Mouse (Mus musculus) ES-E14 (cell line): Measurements from ENCODE around the gene Ndufb3. TPM values are rescaled to one million over a fixed set of nuclear protein-coding genes. Genes with fewer than 3 reads are reported as not detected.

Experiments
- DNase-seq: peaks from one replicate; pipeline ENCODE4 v3.0.0-alpha.2; 2013; ENCODE audit warnings: low read depth, low spot score
- H3K27ac ChIP-seq: 2 replicates; pipeline ENCODE4 v1.5.1; 2012; ENCODE audit warnings: low read depth, mild to moderate bottlenecking, low read length, moderate library complexity, mixed read lengths; ENCODE audit not compliant: poor library complexity, insufficient read depth, severe bottlenecking
- H3K36me3 ChIP-seq: 2 replicates; pipeline ENCODE4 v1.6.1; 2012; ENCODE audit warnings: mild to moderate bottlenecking, low read length, moderate library complexity, mixed read lengths; ENCODE audit not compliant: control insufficient read depth, poor library complexity, insufficient read depth, severe bottlenecking
- H3K4me1 ChIP-seq, 2 experiments: fragments of 150-350 bp in 1 of 2; sonication (generic) in 1 of 2; 2 replicates each; pipeline ENCODE4 v1.6.1; 2012; ENCODE audit warnings: low read length in 2 of 2, mild to moderate bottlenecking in 1 of 2, mixed read lengths in 1 of 2; ENCODE audit not compliant: control insufficient read depth in 2 of 2, insufficient read depth in 2 of 2, poor library complexity in 1 of 2
- H3K4me3 ChIP-seq, 2 experiments: fragments of 150-350 bp in 1 of 2; sonication (generic) in 1 of 2; 2 replicates each; pipeline ENCODE4 v1.5.1; 2012; ENCODE audit warnings: low read length in 2 of 2, low read depth in 1 of 2, mild to moderate bottlenecking in 1 of 2, mixed read lengths in 1 of 2; ENCODE audit not compliant: insufficient read depth in 1 of 2, poor library complexity in 1 of 2, severe bottlenecking in 1 of 2
- H3K9ac ChIP-seq: 2 replicates; pipeline ENCODE4 v1.6.1; 2012; ENCODE audit warnings: low read depth, mild to moderate bottlenecking, low read length, mixed read lengths; ENCODE audit not compliant: poor library complexity, insufficient read depth, severe bottlenecking
- H3K9me3 ChIP-seq: fragments of 150-350 bp; sonication (generic); 2 replicates; pipeline ENCODE4 v1.6.1; 2012; ENCODE audit warnings: low read depth, mild to moderate bottlenecking, low read length; ENCODE audit not compliant: control insufficient read depth, insufficient read depth
- CHD2 ChIP-seq: IDR thresholded peaks from 2 replicates; pipeline ENCODE4 v1.6.1; 2014; ENCODE audit warnings: mild to moderate bottlenecking, low read depth, low read length, inconsistent platforms
- HCFC1 ChIP-seq: IDR thresholded peaks from 2 replicates; pipeline ENCODE4 v1.6.1; 2012; ENCODE audit warnings: low read length, inconsistent platforms, borderline replicate concordance; ENCODE audit not compliant: insufficient read depth
- MAFK ChIP-seq: IDR thresholded peaks from 2 replicates; pipeline ENCODE4 v1.6.1; 2014; ENCODE audit warnings: mild to moderate bottlenecking, low read depth, low read length, inconsistent platforms; ENCODE audit not compliant: insufficient read depth
- ZC3H11A ChIP-seq: IDR thresholded peaks from 2 replicates; pipeline ENCODE4 v1.6.1; 2012; ENCODE audit warnings: low read depth, mild to moderate bottlenecking, inconsistent platforms, low read length, borderline replicate concordance
- ZNF384 ChIP-seq: IDR thresholded peaks from 2 replicates; pipeline ENCODE4 v1.6.1; 2012; ENCODE audit warnings: low read depth, low read length, inconsistent platforms
- in situ Hi-C, 2 experiments: fragments of 600-800 bp; cut with MboI; formaldehyde crosslinking; loops; one replicate each; pipeline ENCODE4 v1.15.1; 2025; ENCODE audit warnings: low sequenced_read_pairs in 2 of 2, inconsistent platforms in 1 of 2; ENCODE audit not compliant: unreplicated experiment in 2 of 2
- total RNA-seq: library from RNA; depleted of rRNA; stranded (reverse); fragments of 300-350 nt; gene quantifications from 2 replicates; pipeline ENCODE4 v1.2.3, GENCODE M21; 2012

Gene Ndufb3
- total RNA-seq, 1 experiment, result 124 TPM

DNA sequence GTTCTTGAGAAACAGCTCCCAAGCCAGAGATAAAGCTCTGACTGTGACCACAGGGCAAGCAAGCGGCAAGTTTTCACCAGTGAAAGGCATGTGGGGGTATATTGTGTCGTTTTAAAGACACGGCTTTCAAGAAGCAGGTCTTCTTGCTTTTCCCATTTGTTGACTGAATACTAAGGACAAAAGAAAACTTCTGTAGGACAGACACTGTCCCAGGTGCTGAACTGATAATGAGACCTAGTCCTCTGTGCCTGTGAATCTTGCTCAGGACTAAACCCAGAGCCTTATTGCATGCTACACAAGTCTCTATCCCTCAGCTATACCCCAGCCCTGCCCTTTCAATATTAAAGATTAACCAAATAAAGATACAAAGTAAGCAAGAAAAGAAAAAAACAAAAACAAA, 30.0 kb downstream of the Ndufb3 start:
- H3K36me3 ChIP-seq, result no peaks in the 10 kb centered on the region
- H3K9ac ChIP-seq, result no peak overlapping the region
- no peak for DNase-seq
- no peaks in the 10 kb centered on the region for H3K4me1 ChIP-seq
- no peak overlapping the region for H3K4me3 ChIP-seq
- H3K27ac ChIP-seq, result no peak overlapping the region
- no peaks in the 10 kb centered on the region for H3K9me3 ChIP-seq
- no peak for TF ChIP-seq ZNF384
- in situ Hi-C loops, result no loop called here

DNA sequence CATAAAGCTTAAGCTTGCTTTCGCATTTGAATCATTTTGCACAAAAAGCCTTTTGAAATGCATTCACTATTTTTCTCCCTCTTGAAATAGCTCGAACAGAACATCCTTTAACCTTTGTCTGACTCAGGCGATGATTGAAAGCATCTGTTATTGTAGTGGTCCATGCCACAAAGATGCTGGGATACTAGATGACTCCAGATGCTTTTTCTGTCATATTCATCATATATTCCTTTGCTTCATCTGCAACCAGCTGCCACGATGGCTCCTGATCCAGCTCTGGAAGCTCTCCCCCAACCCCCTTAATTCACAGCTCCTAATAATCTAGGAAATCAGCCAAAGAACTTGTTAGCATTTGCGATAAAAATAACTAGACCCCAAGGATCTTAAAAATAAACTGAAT, 30.9 kb downstream of the Ndufb3 start:
- no peak overlapping the region for H3K4me3 ChIP-seq
- no peaks in the 10 kb centered on the region for H3K4me1 ChIP-seq
- no peak overlapping the region for H3K9ac ChIP-seq
- H3K27ac ChIP-seq, result no peak overlapping the region
- no peaks in the 10 kb centered on the region for H3K36me3 ChIP-seq
- H3K9me3 ChIP-seq, result no peaks in the 10 kb centered on the region
- no peak for TF ChIP-seq HCFC1
- no peak for TF ChIP-seq CHD2
- no peak for TF ChIP-seq MAFK
- TF ChIP-seq ZC3H11A, result no peak
- no peak for TF ChIP-seq ZNF384
- in situ Hi-C loops, result no loop called here
- DNase-seq, result no peak

DNA sequence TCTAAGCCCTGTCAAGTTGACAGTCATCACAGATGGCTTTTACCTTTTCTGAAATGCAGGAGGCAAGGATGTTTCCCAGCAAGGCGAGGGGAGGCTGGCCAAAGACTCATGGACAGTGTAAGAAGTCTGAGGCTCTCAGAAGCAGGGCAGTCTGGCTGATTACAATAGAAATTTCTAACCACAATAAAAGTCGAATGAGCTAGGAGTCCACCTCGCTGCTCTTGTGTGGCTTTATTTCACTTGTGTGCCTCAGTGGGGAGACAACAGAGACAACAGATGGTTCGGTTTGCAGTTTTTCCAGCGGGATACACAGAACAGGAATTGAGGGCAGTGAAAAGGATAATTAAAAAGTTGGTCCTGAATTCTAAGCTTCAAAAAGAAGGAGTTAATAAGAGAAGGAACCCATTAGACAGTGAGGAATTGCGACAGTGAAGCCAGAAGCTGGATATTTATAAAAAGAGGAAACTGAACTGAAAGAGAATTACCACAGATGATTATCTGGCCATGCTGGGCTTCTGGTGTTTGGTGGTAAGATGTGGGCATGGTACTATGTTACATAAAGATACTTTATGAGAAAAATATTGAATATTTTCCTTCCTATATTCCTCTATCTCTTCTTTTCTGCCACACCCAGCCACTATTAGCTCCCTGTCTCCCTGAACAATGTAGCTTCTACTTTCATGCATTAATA, 31.9 kb downstream of the Ndufb3 start:
- no peak overlapping the region for H3K27ac ChIP-seq
- TF ChIP-seq ZC3H11A, result no peak
- H3K36me3 ChIP-seq, result no peaks in the 10 kb centered on the region

GRCm38 (mm10) chr1:58618766-58619165, 32.6 kb downstream of the Ndufb3 start:
- no peaks in the 10 kb centered on the region for H3K4me1 ChIP-seq
- no peak for DNase-seq
- TF ChIP-seq HCFC1 (no peak), CHD2 (no peak), ZNF384 (no peak), ZC3H11A (no peak), MAFK (no peak)
- in situ Hi-C loops, result no loop called here
- H3K27ac ChIP-seq, result no peak overlapping the region
- H3K9ac ChIP-seq, result no peak overlapping the region
- no peaks in the 10 kb centered on the region for H3K9me3 ChIP-seq
- no peaks in the 10 kb centered on the region for H3K36me3 ChIP-seq
- no peak overlapping the region for H3K4me3 ChIP-seq

More for the DNA sequence above, 31.9 kb downstream of the Ndufb3 start:
- Histone ChIP-seq H3K4me3 (no peak overlapping the region), H3K9me3 (no peaks in the 10 kb centered on the region), H3K4me1 (no peaks in the 10 kb centered on the region), H3K9ac (no peak overlapping the region)
- in situ Hi-C loops, result no loop called here
- DNase-seq, result no peak

- Histone ChIP-seq H3K36me3 (no peaks in the 10 kb centered on the region), H3K9me3 (no peaks in the 10 kb centered on the region), H3K9ac (no peak overlapping the region), H3K4me3 (no peak overlapping the region), H3K27ac (no peak overlapping the region), H3K4me1 (no peaks in the 10 kb centered on the region)
- in situ Hi-C loops, result no loop called here
- no peak for DNase-seq
- TF ChIP-seq CHD2 (no peak), HCFC1 (no peak), ZNF384 (no peak), ZC3H11A (no peak), MAFK (no peak)
These were observed 35.1 kb downstream of the Ndufb3 start for GRCm38 (mm10) chr1:58621251-58621650.
